Mouse (Mus musculus): ENCODE measurements around the gene Dnpep. TPM values are rescaled to one million over a fixed set of nuclear protein-coding genes. Genes with fewer than 3 reads are reported as not detected.

The Dnpep gene
- 125 and 134 TPM in 2 replicates for polyA plus RNA-seq (2015; fragmentation: Nextera tagmentation; extraction: Ambion mirVana)

DNA sequence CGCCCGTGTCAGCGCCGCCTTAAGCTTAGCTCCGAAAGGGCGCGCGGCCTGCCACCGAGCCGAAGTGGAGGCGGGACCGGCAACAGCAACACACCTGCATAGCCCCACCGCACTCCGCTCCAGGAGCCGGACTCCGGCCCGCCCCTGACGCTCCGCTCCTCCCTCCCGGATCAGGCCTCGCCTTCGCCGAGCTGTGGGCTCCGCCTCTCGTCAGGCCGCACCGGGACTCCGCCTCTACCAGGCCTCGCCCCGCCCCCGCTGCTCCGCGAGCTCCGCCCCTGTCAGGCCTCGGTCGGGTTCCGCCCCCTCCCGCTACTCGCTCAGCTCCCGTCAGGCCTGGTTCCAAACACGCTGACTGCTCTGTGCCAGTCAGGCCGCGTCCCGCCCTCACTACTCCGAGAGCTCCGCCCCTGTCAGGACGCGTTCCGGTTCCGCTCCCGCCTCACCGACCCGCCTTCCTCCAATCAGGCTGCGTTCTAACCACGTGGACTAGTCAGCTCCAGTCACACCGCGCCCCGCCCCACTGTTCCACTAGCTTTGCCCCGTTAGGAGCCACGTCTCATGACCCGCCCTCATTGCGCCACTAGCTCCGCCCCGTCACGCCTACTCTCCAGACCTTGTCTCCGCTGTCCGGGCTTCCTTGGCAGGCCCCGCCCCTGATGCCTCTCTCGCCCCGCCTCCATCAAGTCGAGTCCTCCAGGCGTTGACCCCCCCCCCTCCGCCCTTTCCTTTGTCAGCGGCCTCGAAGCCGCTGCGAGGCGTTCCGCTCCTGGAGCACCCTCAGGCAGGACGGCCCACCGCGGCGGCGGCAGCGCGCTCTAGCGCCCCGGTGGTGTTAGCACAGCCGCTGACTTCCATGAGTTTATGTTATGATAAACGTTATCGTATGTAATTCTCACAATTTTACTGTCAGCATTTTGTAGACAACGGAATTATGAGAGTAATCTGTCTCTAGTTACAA, at the start of gene Dnpep:
TSS of gene Dnpep (minus strand) at position 750 of the 961 bp plus-strand sequence.

GRCm38 (mm10) chr1:75360112-75361031, 42.6 kb upstream of the Dnpep start, which contains the start of gene Des:
Des (plus strand) TSS chr1:75360329.

DNA sequence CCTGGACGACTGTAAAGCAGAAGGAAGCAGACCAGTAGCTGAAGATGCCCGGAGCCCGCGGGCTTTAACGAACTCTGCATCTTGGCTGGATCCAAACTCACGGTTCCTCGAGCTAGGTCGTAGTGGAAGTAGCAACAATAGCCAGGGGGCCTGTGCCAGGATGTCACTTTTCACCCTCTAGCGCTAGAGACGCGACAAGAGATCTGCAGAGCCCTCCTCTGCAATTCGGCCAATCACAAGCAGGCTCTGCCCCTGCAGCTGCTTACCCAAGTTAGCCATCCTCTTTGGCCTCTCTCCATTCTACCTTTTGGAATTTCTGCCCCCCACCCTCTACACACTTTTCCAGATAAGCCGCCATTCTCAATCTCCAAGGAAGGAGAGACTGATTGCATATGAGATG, 39.6 kb downstream of the Dnpep start, which contains the start of gene Resp18:
TSS of gene Resp18 (minus strand) at position 188 of the 400 bp plus-strand sequence.

DNA sequence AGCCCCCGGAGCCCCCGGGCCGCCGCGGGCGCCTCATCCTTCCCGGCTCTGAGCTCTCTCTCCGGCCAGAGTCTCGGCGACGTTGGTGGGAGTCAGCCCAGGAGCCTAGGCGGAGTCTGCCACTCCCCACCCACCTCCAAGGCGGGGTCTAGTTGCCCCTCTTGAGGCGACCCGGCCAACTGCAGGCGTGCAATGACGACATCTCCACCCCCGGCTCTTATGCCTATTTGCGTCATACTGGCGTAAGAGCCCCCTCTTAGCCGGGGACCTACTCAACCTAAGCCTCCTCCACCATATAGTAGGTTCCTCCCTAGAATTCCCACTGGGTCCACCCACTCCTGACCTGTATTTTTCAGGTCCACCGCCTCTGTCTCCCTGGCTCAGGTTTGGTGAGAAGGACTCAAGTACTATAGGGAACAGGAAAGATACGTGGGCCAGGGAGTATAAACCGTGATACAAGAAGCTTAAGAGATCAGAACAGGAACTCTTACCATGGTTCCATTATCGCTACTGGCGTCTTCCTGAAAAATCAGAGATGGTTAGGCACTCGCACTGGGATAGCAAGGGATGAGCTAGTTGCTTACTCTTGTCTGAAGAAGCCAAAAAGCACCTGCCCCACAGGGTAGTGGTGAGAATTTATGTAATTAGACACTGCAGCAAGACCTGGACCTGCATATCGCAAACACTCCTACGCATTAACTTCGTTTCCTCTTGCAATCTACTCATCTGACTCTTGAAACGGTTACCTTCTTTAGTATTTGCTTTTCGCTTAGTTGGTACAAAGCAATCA, 53.5 kb downstream of the Dnpep start, which contains the start of gene Ptprn:
TSS of gene Ptprn (minus strand) at position 412 of the 790 bp plus-strand sequence.

Other genes starting within 250 kb of the Dnpep start
- 4.5 and 4.7 TPM in 2 replicates for gene Nhej1, start 192.8 kb downstream of the Dnpep start, polyA plus RNA-seq (2015; fragmentation: Nextera tagmentation; extraction: Ambion mirVana)
- not detected in 2 replicates for gene Slc23a3, start 184.1 kb downstream of the Dnpep start, polyA plus RNA-seq (2015; fragmentation: Nextera tagmentation; extraction: Ambion mirVana)
- 32.1 and 35.5 TPM in 2 replicates for gene Cnppd1, start 175.3 kb downstream of the Dnpep start, polyA plus RNA-seq (2015; fragmentation: Nextera tagmentation; extraction: Ambion mirVana)
- gene Retreg2, start 175.2 kb downstream of the Dnpep start, polyA plus RNA-seq (2015; fragmentation: Nextera tagmentation; extraction: Ambion mirVana), result 148 and 155 TPM in 2 replicates
- 37.1 and 39.3 TPM in 2 replicates for gene Zfand2b, start 149.3 kb downstream of the Dnpep start, polyA plus RNA-seq (2015; fragmentation: Nextera tagmentation; extraction: Ambion mirVana)
- 44.3 and 44.7 TPM in 2 replicates for gene Abcb6, start 137.6 kb downstream of the Dnpep start, polyA plus RNA-seq (2015; fragmentation: Nextera tagmentation; extraction: Ambion mirVana)
- gene Ankzf1, start 125.8 kb downstream of the Dnpep start, polyA plus RNA-seq (2015; fragmentation: Nextera tagmentation; extraction: Ambion mirVana), result 19.4 and 20.2 TPM in 2 replicates
- gene Atg9a, start 125.8 kb downstream of the Dnpep start, polyA plus RNA-seq (2015; fragmentation: Nextera tagmentation; extraction: Ambion mirVana), result 66.7 and 73.9 TPM in 2 replicates
- 11.7 and 17.5 TPM in 2 replicates for gene Glb1l, start 107.2 kb downstream of the Dnpep start, polyA plus RNA-seq (2015; fragmentation: Nextera tagmentation; extraction: Ambion mirVana)
- gene Stk16, start 107.2 kb downstream of the Dnpep start, polyA plus RNA-seq (2015; fragmentation: Nextera tagmentation; extraction: Ambion mirVana), result 118 and 119 TPM in 2 replicates
- gene Tuba4a, start 98.1 kb downstream of the Dnpep start, polyA plus RNA-seq (2015; fragmentation: Nextera tagmentation; extraction: Ambion mirVana), result 200 and 210 TPM in 2 replicates
- 0.34 and 0.51 TPM in 2 replicates for gene A630095N17Rik, start 85.9 kb downstream of the Dnpep start, polyA plus RNA-seq (2015; fragmentation: Nextera tagmentation; extraction: Ambion mirVana)
- gene Dnajb2, start 81.6 kb downstream of the Dnpep start, polyA plus RNA-seq (2015; fragmentation: Nextera tagmentation; extraction: Ambion mirVana), result 72.4 and 86.4 TPM in 2 replicates
- gene Ptprn, start 53.5 kb downstream of the Dnpep start, polyA plus RNA-seq (2015; fragmentation: Nextera tagmentation; extraction: Ambion mirVana), result 51.2 and 57.2 TPM in 2 replicates
- 505 and 560 TPM in 2 replicates for gene Resp18, start 39.6 kb downstream of the Dnpep start, polyA plus RNA-seq (2015; fragmentation: Nextera tagmentation; extraction: Ambion mirVana)
- 2.2 and 2.5 TPM in 2 replicates for gene Des, start 42.3 kb upstream of the Dnpep start, polyA plus RNA-seq (2015; fragmentation: Nextera tagmentation; extraction: Ambion mirVana)
- gene Speg, start 57.3 kb upstream of the Dnpep start, polyA plus RNA-seq (2015; fragmentation: Nextera tagmentation; extraction: Ambion mirVana), result 21.1 and 25.5 TPM in 2 replicates
- gene Gmppa, start 117.9 kb upstream of the Dnpep start, polyA plus RNA-seq (2015; fragmentation: Nextera tagmentation; extraction: Ambion mirVana), result 60.4 and 69.0 TPM in 2 replicates
- 29.7 and 33.4 TPM in 2 replicates for gene Asic4, start 132.4 kb upstream of the Dnpep start, polyA plus RNA-seq (2015; fragmentation: Nextera tagmentation; extraction: Ambion mirVana)
- gene Chpf, start 161.3 kb upstream of the Dnpep start, polyA plus RNA-seq (2015; fragmentation: Nextera tagmentation; extraction: Ambion mirVana), result 69.9 and 71.1 TPM in 2 replicates
- 35.9 and 43.4 TPM in 2 replicates for gene Tmem198, start 161.5 kb upstream of the Dnpep start, polyA plus RNA-seq (2015; fragmentation: Nextera tagmentation; extraction: Ambion mirVana)
- gene Obsl1, start 188.5 kb upstream of the Dnpep start, polyA plus RNA-seq (2015; fragmentation: Nextera tagmentation; extraction: Ambion mirVana), result 29.1 and 29.9 TPM in 2 replicates
- gene Inha, start 189.1 kb upstream of the Dnpep start, polyA plus RNA-seq (2015; fragmentation: Nextera tagmentation; extraction: Ambion mirVana), result 19.8 and 26.3 TPM in 2 replicates
- 11.9 and 15.3 TPM in 2 replicates for gene Stk11ip, start 203.5 kb upstream of the Dnpep start, polyA plus RNA-seq (2015; fragmentation: Nextera tagmentation; extraction: Ambion mirVana)
- gene Slc4a3, start 228.3 kb upstream of the Dnpep start, polyA plus RNA-seq (2015; fragmentation: Nextera tagmentation; extraction: Ambion mirVana), result 98.7 and 109 TPM in 2 replicates

All from neural tube, postnatal 0 days (tissue).